ENCODE assay signal across 8 mouse cellular contexts in genomic region chr19:6140374-6140677, GRCm38 (mm10). TPM values are rescaled to one million over a fixed set of nuclear protein-coding genes. Genes with fewer than 3 reads are reported as not detected.
DNase-seq lines count a peak whose midpoint lies in the region; ATAC-seq and TF ChIP-seq lines count a peak whose summit lies in the region.

No protein-coding gene starts in this region.

- no peaks in the 10 kb centered on the region for H3K27me3 ChIP-seq in liver, adult 2 months (ENCODE audit: control insufficient read depth, insufficient read depth, low read length)
- H3K27me3 ChIP-seq in embryonic facial prominence, embryonic 14.5 days (replicated peaks; ENCODE audit: control insufficient read depth, insufficient read depth, low read length) = no peaks in the 10 kb centered on the region
- H3K27me3 ChIP-seq in intestine, postnatal 0 days (replicated peaks; ENCODE audit: control insufficient read depth, insufficient read depth, low read length) = no peaks in the 10 kb centered on the region
- H3K27me3 ChIP-seq in neural tube, embryonic 15.5 days (replicated peaks) = no peaks in the 10 kb centered on the region

- WGBS in liver, adult 2 months = 3% methylated on average over 16 of the region's 16 CpGs
- WGBS in embryonic facial prominence, embryonic 14.5 days = 3% methylated on average over 15 of the region's 16 CpGs
- 2% methylated on average over 13 of the region's 16 CpGs for WGBS in intestine, postnatal 0 days
- 5% methylated on average over 16 of the region's 16 CpGs for WGBS in neural tube, embryonic 15.5 days

- peak; percentile 59 for DNase-seq in liver, adult 2 months (ENCODE audit: extremely low read depth, low read depth, low spot score)
- DNase-seq in liver = no peak
- DNase-seq in embryonic facial prominence, embryonic 14.5 days (ENCODE audit: low spot score) = no peak
- no peak for DNase-seq in spleen, postnatal 36 days (ENCODE audit: low spot score in 2 of 2)
- DNase-seq in frontal cortex, postnatal 36 days (ENCODE audit: low spot score in 2 of 2) = no peak
- DNase-seq in gastrocnemius, postnatal 36 days = no peak

- no peaks in the 10 kb centered on the region for H3K79me2 ChIP-seq in liver, adult 2 months (ENCODE audit: control insufficient read depth, insufficient read depth, low read length)

- H3K27ac ChIP-seq in liver, adult 2 months (replicated peaks; ENCODE audit: insufficient read depth, low read depth, low read length) = peak overlapping the region; percentile 77
- H3K27ac ChIP-seq in embryonic facial prominence, embryonic 14.5 days (replicated peaks; ENCODE audit: low read depth, low read length) = peak overlapping the region; percentile 94
- H3K27ac ChIP-seq in intestine, postnatal 0 days (ENCODE audit: low read depth, low read length) = peak overlapping the region; percentile 92
- peak overlapping the region; percentile 100 for H3K27ac ChIP-seq in neural tube, embryonic 15.5 days (replicated peaks)

- no peaks in the 10 kb centered on the region for H3K4me1 ChIP-seq in liver, adult 2 months (ENCODE audit: control insufficient read depth, insufficient read depth, low read length)
- peaks cover 13% of the 10 kb centered on the region; the same call in 1 of the 2 replicates for H3K4me1 ChIP-seq in embryonic facial prominence, embryonic 14.5 days (ENCODE audit: control insufficient read depth, insufficient read depth, low read length)
- H3K4me1 ChIP-seq in intestine, postnatal 0 days (replicated peaks; ENCODE audit: control insufficient read depth, insufficient read depth, low read length) = 0 out of 2 replicates have a peak, but pooled peaks cover 4% of the 10 kb centered on the region
- peaks cover 19% of the 10 kb centered on the region for H3K4me1 ChIP-seq in neural tube, embryonic 15.5 days

- H3K4me2 ChIP-seq in embryonic facial prominence, embryonic 14.5 days (ENCODE audit: low read depth, low read length) = peak overlapping the region; percentile 59
- peak overlapping the region; percentile 97 for H3K4me2 ChIP-seq in intestine, postnatal 0 days (replicated peaks; ENCODE audit: low read depth)
- H3K4me2 ChIP-seq in neural tube, embryonic 15.5 days = peak overlapping the region; percentile 87

- no peaks in the 10 kb centered on the region for H3K9me3 ChIP-seq in embryonic facial prominence, embryonic 14.5 days (ENCODE audit: control insufficient read depth, low read length)
- no peaks in the 10 kb centered on the region for H3K9me3 ChIP-seq in intestine, postnatal 0 days (ENCODE audit: control insufficient read depth)
- no peaks in the 10 kb centered on the region for H3K9me3 ChIP-seq in neural tube, embryonic 15.5 days (replicated peaks)

- H3K4me3 ChIP-seq in liver, adult 2 months (ENCODE audit: insufficient read depth, low read depth, low read length) = peak overlapping the region; percentile 90
- peak overlapping the region; percentile 55 for H3K4me3 ChIP-seq in embryonic facial prominence, embryonic 14.5 days (ENCODE audit: low read depth, low read length)
- H3K4me3 ChIP-seq in intestine, postnatal 0 days (ENCODE audit: low read depth, low read length) = peak overlapping the region; percentile 81
- H3K4me3 ChIP-seq in neural tube, embryonic 15.5 days (replicated peaks) = peak overlapping the region; percentile 72

- peak overlapping the region; percentile 97 for H3K9ac ChIP-seq in liver, adult 2 months (ENCODE audit: low read depth, low read length)
- peak overlapping the region; percentile 78 for H3K9ac ChIP-seq in embryonic facial prominence, embryonic 14.5 days (ENCODE audit: low read depth, low read length)
- peak overlapping the region; percentile 76 for H3K9ac ChIP-seq in intestine, postnatal 0 days (ENCODE audit: low read depth, low read length)
- peak overlapping the region; percentile 92 for H3K9ac ChIP-seq in neural tube, embryonic 15.5 days (replicated peaks)

- H3K36me3 ChIP-seq in liver, adult 2 months (ENCODE audit: control insufficient read depth, insufficient read depth, low read length) = peaks cover 2% of the 10 kb centered on the region; the same call in 1 of the 2 replicates
- peaks cover 25% of the 10 kb centered on the region; the same call in 1 of the 2 replicates for H3K36me3 ChIP-seq in embryonic facial prominence, embryonic 14.5 days (ENCODE audit: control insufficient read depth, insufficient read depth, low read length)
- H3K36me3 ChIP-seq in intestine, postnatal 0 days (ENCODE audit: control insufficient read depth, insufficient read depth) = peaks cover 15% of the 10 kb centered on the region
- peaks cover 21% of the 10 kb centered on the region for H3K36me3 ChIP-seq in neural tube, embryonic 15.5 days

- no peak for TF ChIP-seq POLR2A in liver, adult 2 months (IDR thresholded peaks at IDR 0.05; ENCODE audit: extremely low read depth, insufficient read depth, low read length)

- intact Hi-C loops in gastrocnemius, postnatal 36 days (cut with DNase I) = loop anchor here (5.0 kb wide), 1 partner anchor 92 kb away; no protein-coding TSS in a partner anchor

- TF ChIP-seq CTCF in liver, adult 2 months (IDR thresholded peaks at IDR 0.05; ENCODE audit: low read depth, low read length) = no peak
- no peak for TF ChIP-seq CTCF in intestine, postnatal 0 days (IDR thresholded peaks at IDR 0.05; ENCODE audit: low read depth)

- ATAC-seq in embryonic facial prominence, embryonic 14.5 days (ENCODE audit: low read depth) = no peak
- peak; percentile 21; the same call in 1 of the 2 replicates for ATAC-seq in intestine, postnatal 0 days
- no peak for ATAC-seq in neural tube, embryonic 15.5 days (ENCODE audit: low FRiP score)

RNA-seq across cellular contexts. Expression of gene Batf2, which starts 0.5 kb away (rescaled TPM):
- 0.74 and 1.6 TPM in 2 replicates for total RNA-seq in liver, adult 2 months (2014; rRNA removed)
- 1.1 and 2.4 TPM in 2 replicates for polyA plus RNA-seq in liver, adult 2 months (2012; rRNA removed)
- 0.28 and 0.33 TPM in 2 replicates for polyA plus RNA-seq in embryonic facial prominence, embryonic 14.5 days (2014; fragmentation: Nextera tagmentation; extraction: Ambion mirVana)
- 0.61 and 1.3 TPM in 2 replicates for polyA plus RNA-seq in intestine, postnatal 0 days (2015; fragmentation: Nextera tagmentation; extraction: Ambion mirVana)
- 0.42 TPM in 1 of 2 replicates, not detected in the other for polyA plus RNA-seq in neural tube, embryonic 15.5 days (2015; fragmentation: Nextera tagmentation; extraction: Ambion mirVana)
- total RNA-seq in gastrocnemius, postnatal 36 days (2021) = under 1 TPM; 0.17 to 0.26 TPM

RNA-seq across cellular contexts. Expression of gene Arl2, which starts 1.0 kb away (rescaled TPM):
- 2.5 and 3.0 TPM in 2 replicates for total RNA-seq in liver, adult 2 months (2014; rRNA removed)
- 13.9 and 16.3 TPM in 2 replicates for polyA plus RNA-seq in liver, adult 2 months (2012; rRNA removed)
- polyA plus RNA-seq in embryonic facial prominence, embryonic 14.5 days (2014; fragmentation: Nextera tagmentation; extraction: Ambion mirVana) = 73.4 and 80.6 TPM in 2 replicates
- 70.6 and 71.5 TPM in 2 replicates for polyA plus RNA-seq in intestine, postnatal 0 days (2015; fragmentation: Nextera tagmentation; extraction: Ambion mirVana)
- 139 and 157 TPM in 2 replicates for polyA plus RNA-seq in neural tube, embryonic 15.5 days (2015; fragmentation: Nextera tagmentation; extraction: Ambion mirVana)
- total RNA-seq in gastrocnemius, postnatal 36 days (2021) = 10 to 100 TPM; 51.8 to 62.6 TPM

RNA-seq across cellular contexts. Expression of gene Snx15, which starts 12.2 kb away (rescaled TPM):
- total RNA-seq in liver, adult 2 months (2014; rRNA removed) = 7.2 and 10.5 TPM in 2 replicates
- 19.1 and 20.5 TPM in 2 replicates for polyA plus RNA-seq in liver, adult 2 months (2012; rRNA removed)
- polyA plus RNA-seq in embryonic facial prominence, embryonic 14.5 days (2014; fragmentation: Nextera tagmentation; extraction: Ambion mirVana) = 26.7 and 27.5 TPM in 2 replicates
- polyA plus RNA-seq in intestine, postnatal 0 days (2015; fragmentation: Nextera tagmentation; extraction: Ambion mirVana) = 23.0 and 23.3 TPM in 2 replicates
- polyA plus RNA-seq in neural tube, embryonic 15.5 days (2015; fragmentation: Nextera tagmentation; extraction: Ambion mirVana) = 59.6 and 62.2 TPM in 2 replicates
- 10 to 100 TPM in 1 of 2 experiments, 1 to 10 TPM in 1; 8.6 to 10.6 TPM for total RNA-seq in gastrocnemius, postnatal 36 days (2021)

RNA-seq across cellular contexts. Expression of gene Sac3d1, which starts 21.9 kb away (rescaled TPM):
- 4.0 and 4.9 TPM in 2 replicates for total RNA-seq in liver, adult 2 months (2014; rRNA removed)
- 19.4 and 22.0 TPM in 2 replicates for polyA plus RNA-seq in liver, adult 2 months (2012; rRNA removed)
- polyA plus RNA-seq in embryonic facial prominence, embryonic 14.5 days (2014; fragmentation: Nextera tagmentation; extraction: Ambion mirVana) = 46.3 and 46.6 TPM in 2 replicates
- polyA plus RNA-seq in intestine, postnatal 0 days (2015; fragmentation: Nextera tagmentation; extraction: Ambion mirVana) = 17.0 and 19.1 TPM in 2 replicates
- polyA plus RNA-seq in neural tube, embryonic 15.5 days (2015; fragmentation: Nextera tagmentation; extraction: Ambion mirVana) = 52.7 and 53.4 TPM in 2 replicates
- 1 to 10 TPM; 8.7 to 9.8 TPM for total RNA-seq in gastrocnemius, postnatal 36 days (2021)

RNA-seq across cellular contexts. Expression of gene Naaladl1, which starts 34.7 kb away (rescaled TPM):
- not detected in 2 replicates for total RNA-seq in liver, adult 2 months (2014; rRNA removed)
- not detected in 2 replicates for polyA plus RNA-seq in liver, adult 2 months (2012; rRNA removed)
- 0.29 and 0.51 TPM in 2 replicates for polyA plus RNA-seq in embryonic facial prominence, embryonic 14.5 days (2014; fragmentation: Nextera tagmentation; extraction: Ambion mirVana)
- 273 and 333 TPM in 2 replicates for polyA plus RNA-seq in intestine, postnatal 0 days (2015; fragmentation: Nextera tagmentation; extraction: Ambion mirVana)
- polyA plus RNA-seq in neural tube, embryonic 15.5 days (2015; fragmentation: Nextera tagmentation; extraction: Ambion mirVana) = 0.42 and 4.1 TPM in 2 replicates
- total RNA-seq in gastrocnemius, postnatal 36 days (2021) = not detected
